Mouse (Mus musculus) E14TG2a.4 (cell line): Measurements from ENCODE around the gene Wdcp.

Experiments used
- CTCF ChIP-seq: conservative IDR thresholded peaks from 2 replicates; pipeline ENCODE4 v1.5.1; 2014; ENCODE audit warnings: low read length
- POU5F1 ChIP-seq: IDR thresholded peaks from 2 replicates; pipeline ENCODE4 v1.6.1; 2014; ENCODE audit warnings: low read length, borderline replicate concordance

GRCm38 (mm10) chr12:4879048-4879447, 35.9 kb downstream of the Wdcp start:
- TF ChIP-seq CTCF (peak; percentile 58), POU5F1 (no peak)
